Mouse (Mus musculus) heart, embryonic 12.5 days (tissue): ENCODE measurements around the gene Jak3. TPM values are rescaled to one million over a fixed set of nuclear protein-coding genes. Genes with fewer than 3 reads are reported as not detected.
"Not testable (repeated sequence)": the region's sequence is repeated elsewhere in the genome, so short reads cannot be mapped to it uniquely, and the experiment has no call there.

ENCODE experiments used
- ATAC-seq: fragments of 200-750 bp; cut with Nextera tagmentation; 2 replicates; pipeline ENCODE4 v1.8.0; 2017; ENCODE audit warnings: moderate TSS enrichment, moderate library complexity; ENCODE audit not compliant: insufficient number of reproducible peaks, low FRiP score
- H3K27ac ChIP-seq: fragments of 300-500 bp; sonication (generic); 2 replicates; pipeline ENCODE4 v1.5.1; 2016; ENCODE audit warnings: mild to moderate bottlenecking, moderate library complexity; ENCODE audit not compliant: poor library complexity, severe bottlenecking
- H3K27me3 ChIP-seq: fragments of 300-500 bp; sonication (generic); replicated peaks from 2 replicates; pipeline ENCODE4 v1.6.1; 2016; ENCODE audit warnings: mild to moderate bottlenecking, moderate library complexity
- H3K36me3 ChIP-seq: fragments of 300-500 bp; sonication (generic); 2 replicates; pipeline ENCODE4 v1.6.1; 2016; ENCODE audit warnings: mild to moderate bottlenecking, moderate library complexity
- H3K4me1 ChIP-seq: fragments of 300-500 bp; sonication (generic); replicated peaks from 2 replicates; pipeline ENCODE4 v1.6.1; 2016; ENCODE audit warnings: mild to moderate bottlenecking
- H3K4me2 ChIP-seq: fragments of 300-500 bp; sonication (generic); 2 replicates; pipeline ENCODE4 v1.6.1; 2016; ENCODE audit warnings: mild to moderate bottlenecking, moderate library complexity
- H3K4me3 ChIP-seq: fragments of 300-500 bp; sonication (generic); 2 replicates; pipeline ENCODE4 v1.5.1; 2016; ENCODE audit warnings: mild to moderate bottlenecking
- H3K9ac ChIP-seq: fragments of 300-500 bp; sonication (generic); 2 replicates; pipeline ENCODE4 v1.6.1; 2016; ENCODE audit warnings: mild to moderate bottlenecking, moderate library complexity
- H3K9me3 ChIP-seq: fragments of 300-500 bp; sonication (generic); replicated peaks from 2 replicates; pipeline ENCODE4 v1.6.1; 2016; ENCODE audit warnings: mild to moderate bottlenecking, moderate library complexity
- WGBS: fragments of 180-500 bp; shearing (Covaris S2); methylation state at CpG from one replicate; pipeline ENCODE4 v1.1.7; 2016; 5-methylcytosine and 5-hydroxymethylcytosine counted together
- microRNA-seq: library from miRNA; unstranded; fragments of <30 nt; microRNA quantifications from one replicate; pipeline ENCODE4, GENCODE M21; 2017
- polyA plus RNA-seq: library from polyadenylated mRNA; unstranded; fragments of >200 nt; fragmentation: Nextera tagmentation; extraction: Ambion mirVana; gene quantifications from 2 replicates; pipeline ENCODE4 v1.2.1, GENCODE M21; 2016

Jak3 gene
- polyA plus RNA-seq, 1 experiment from 2014 or later = 10.6 TPM

- peak; percentile 64; the same call in 1 of the 2 replicates for ATAC-seq
- WGBS = 1% methylated on average over 54 of the region's 54 CpGs
- Histone ChIP-seq H3K4me3 (peak within 1 kb of the TSS; percentile 64), H3K36me3 (no peaks in the 10 kb centered on the region), H3K4me1 (peaks cover 24% of the 10 kb centered on the region), H3K4me2 (peak within 1 kb of the TSS; percentile 94), H3K9me3 (no peaks in the 10 kb centered on the region), H3K27me3 (peaks cover 92% of the 10 kb centered on the region), H3K9ac (peak within 1 kb of the TSS; percentile 72), H3K27ac (no peak within 1 kb of the TSS)
Measured at GRCm38 (mm10) chr8:71725122-71725924, 49.2 kb downstream of the Jak3 start, which contains the start of gene Fcho1. Gene Fcho1, minus strand, starts transcription at chr8:71725716.

GRCm38 (mm10) chr8:71728240-71728785 is 52.2 kb downstream of the Jak3 start:
- Histone ChIP-seq H3K9me3 (no peaks in the 10 kb centered on the region), H3K4me1 (peaks cover 24% of the 10 kb centered on the region), H3K27me3 (peaks cover 67% of the 10 kb centered on the region), H3K4me3 (peak overlapping the region; percentile 34), H3K36me3 (no peaks in the 10 kb centered on the region), H3K27ac (no peak overlapping the region), H3K9ac (0 out of 2 replicates have a peak overlapping the region, but pooled peaks have one; percentile 57), H3K4me2 (peak overlapping the region; percentile 72)
- 5% methylated on average over 20 of the region's 21 CpGs for WGBS
- ATAC-seq = no peak

- Histone ChIP-seq H3K9me3 (no peaks in the 10 kb centered on the region), H3K4me1 (peaks cover 24% of the 10 kb centered on the region), H3K4me3 (peak overlapping the region; percentile 34), H3K27me3 (peaks cover 61% of the 10 kb centered on the region), H3K27ac (no peak overlapping the region), H3K4me2 (peak overlapping the region; percentile 72), H3K36me3 (no peaks in the 10 kb centered on the region), H3K9ac (0 out of 2 replicates have a peak overlapping the region, but pooled peaks have one; percentile 57)
- 14% methylated on average over 14 of the region's 16 CpGs for WGBS
- ATAC-seq = no peak
Measured at GRCm38 (mm10) chr8:71728826-71729620, 52.9 kb downstream of the Jak3 start.

GRCm38 (mm10) chr8:71731652-71732230 is 55.6 kb downstream of the Jak3 start:
- no peak overlapping the region for H3K9ac ChIP-seq
- H3K27ac ChIP-seq = no peak overlapping the region
- H3K4me1 ChIP-seq = peaks cover 16% of the 10 kb centered on the region
- ATAC-seq = no peak
- no peak overlapping the region for H3K4me3 ChIP-seq
- WGBS = 42% methylated on average over 3 of the region's 3 CpGs
- no peaks in the 10 kb centered on the region for H3K36me3 ChIP-seq
- peaks cover 34% of the 10 kb centered on the region for H3K27me3 ChIP-seq
- no peak overlapping the region for H3K4me2 ChIP-seq
- H3K9me3 ChIP-seq = no peaks in the 10 kb centered on the region

GRCm38 (mm10) chr8:71738316-71738715 is 62.2 kb downstream of the Jak3 start:
- not testable (repeated sequence) for H3K27ac ChIP-seq, ATAC-seq, H3K4me3 ChIP-seq, H3K4me1 ChIP-seq, H3K4me2 ChIP-seq, H3K9me3 ChIP-seq, H3K9ac ChIP-seq, H3K36me3 ChIP-seq
- H3K27me3 ChIP-seq = peaks cover 13% of the 10 kb centered on the region

Small RNAs within 50 kb of the gene (microRNA-seq; reads per million reads assigned to microRNA genes)
- not detected for gene Mir6769b

Other genes starting within 250 kb of the Jak3 start
- gene Abhd8, start 212.6 kb upstream of the Jak3 start, polyA plus RNA-seq = 35.4 and 36.7 TPM in 2 replicates
- gene Mrpl34, start 211.3 kb upstream of the Jak3 start, polyA plus RNA-seq = 172 and 175 TPM in 2 replicates
- gene Dda1, start 207.1 kb upstream of the Jak3 start, polyA plus RNA-seq = 85.4 and 89.9 TPM in 2 replicates
- 2.7 and 3.8 TPM in 2 replicates for gene Ano8, start 190.3 kb upstream of the Jak3 start, polyA plus RNA-seq
- gene Gtpbp3, start 188.2 kb upstream of the Jak3 start, polyA plus RNA-seq = 11.6 and 12.8 TPM in 2 replicates
- gene Plvap, start 164.5 kb upstream of the Jak3 start, polyA plus RNA-seq = 184 and 202 TPM in 2 replicates
- gene Ccdc194, start 150.6 kb upstream of the Jak3 start, polyA plus RNA-seq = 0.83 and 1.4 TPM in 2 replicates
- gene Bst2, start 138.8 kb upstream of the Jak3 start, polyA plus RNA-seq = 25.6 and 28.8 TPM in 2 replicates
- gene Mvb12a, start 133.4 kb upstream of the Jak3 start, polyA plus RNA-seq = 51.8 and 53.4 TPM in 2 replicates
- 0.28 and 0.58 TPM in 2 replicates for gene Tmem221, start 117.4 kb upstream of the Jak3 start, polyA plus RNA-seq
- not detected in 2 replicates for gene Nxnl1, start 109.7 kb upstream of the Jak3 start, polyA plus RNA-seq
- 21.2 and 22.6 TPM in 2 replicates for gene Slc27a1, start 107.4 kb upstream of the Jak3 start, polyA plus RNA-seq
- gene Pgls, start 84.1 kb upstream of the Jak3 start, polyA plus RNA-seq = 178 and 179 TPM in 2 replicates
- gene Fam129c, start 78.6 kb upstream of the Jak3 start, polyA plus RNA-seq = 2.2 and 2.4 TPM in 2 replicates
- gene Colgalt1, start 65.3 kb upstream of the Jak3 start, polyA plus RNA-seq = 60.7 and 61.4 TPM in 2 replicates
- 0.47 and 0.64 TPM in 2 replicates for gene Unc13a, start 4.5 kb upstream of the Jak3 start, polyA plus RNA-seq
- gene Insl3, start 12.9 kb downstream of the Jak3 start, polyA plus RNA-seq = 2.0 and 2.4 TPM in 2 replicates
- gene B3gnt3, start 25.5 kb downstream of the Jak3 start, polyA plus RNA-seq = 3.4 and 3.7 TPM in 2 replicates
- gene Fcho1, start 49.4 kb downstream of the Jak3 start, polyA plus RNA-seq = 1.6 and 2.1 TPM in 2 replicates
- 4.4 and 5.9 TPM in 2 replicates for gene Zfp709, start 205.7 kb downstream of the Jak3 start, polyA plus RNA-seq
- gene Zfp882, start 232.3 kb downstream of the Jak3 start, polyA plus RNA-seq = 2.4 and 2.9 TPM in 2 replicates
- gene Zfp617, start 232.3 kb downstream of the Jak3 start, polyA plus RNA-seq = 28.1 and 30.1 TPM in 2 replicates